Mouse (Mus musculus) liver, embryonic 15.5 days (tissue): ENCODE results near the gene Abl1. TPM values are rescaled to one million over a fixed set of nuclear protein-coding genes. Genes with fewer than 3 reads are reported as not detected.
A peak's percentile ranks its signal among the peaks of the same experiment; 100 is the strongest.

Experiments
- ATAC-seq: fragments of 200-750 bp; cut with Nextera tagmentation; 2 replicates; pipeline ENCODE4 v1.8.0; 2017; ENCODE audit warnings: moderate number of reproducible peaks, mild to moderate bottlenecking, moderate library complexity; ENCODE audit not compliant: insufficient read depth
- H3K27ac ChIP-seq: fragments of 300-500 bp; sonication (generic); replicated peaks from 2 replicates; pipeline ENCODE4 v1.5.1; 2015; ENCODE audit warnings: mild to moderate bottlenecking, inconsistent platforms
- H3K27me3 ChIP-seq: fragments of 300-500 bp; sonication (generic); 2 replicates; pipeline ENCODE4 v1.6.1; 2015; ENCODE audit warnings: mild to moderate bottlenecking, inconsistent platforms
- H3K36me3 ChIP-seq: fragments of 300-500 bp; sonication (generic); replicated peaks from 2 replicates; pipeline ENCODE4 v1.6.1; 2015; ENCODE audit warnings: moderate library complexity, mild to moderate bottlenecking, inconsistent platforms
- H3K4me1 ChIP-seq: fragments of 300-500 bp; sonication (generic); replicated peaks from 2 replicates; pipeline ENCODE4 v1.6.1; 2015; ENCODE audit warnings: inconsistent platforms
- H3K4me2 ChIP-seq: fragments of 300-500 bp; sonication (generic); 2 replicates; pipeline ENCODE4 v1.6.1; 2015; ENCODE audit warnings: moderate library complexity, mild to moderate bottlenecking, inconsistent platforms
- H3K4me3 ChIP-seq: fragments of 300-500 bp; sonication (generic); replicated peaks from 2 replicates; pipeline ENCODE4 v1.5.1; 2015; ENCODE audit warnings: mild to moderate bottlenecking, inconsistent platforms
- H3K9ac ChIP-seq: fragments of 300-500 bp; sonication (generic); 2 replicates; pipeline ENCODE4 v1.6.1; 2015; ENCODE audit warnings: moderate library complexity, mild to moderate bottlenecking, inconsistent platforms
- H3K9me3 ChIP-seq: fragments of 300-500 bp; sonication (generic); replicated peaks from 2 replicates; pipeline ENCODE4 v1.6.1; 2016; ENCODE audit warnings: inconsistent platforms
- WGBS: fragments of 180-500 bp; shearing (Covaris S2); methylation state at CpG from one replicate; pipeline ENCODE4 v1.1.7; 2015; ENCODE audit warnings: mixed read lengths; ENCODE audit not compliant: insufficient replicate concordance; 5-methylcytosine and 5-hydroxymethylcytosine counted together
- polyA plus RNA-seq: library from polyadenylated mRNA; unstranded; fragments of >200 nt; fragmentation: Nextera tagmentation; extraction: Ambion mirVana; gene quantifications from 2 replicates; pipeline ENCODE4 v1.2.1, GENCODE M21; 2015

Gene Abl1
- polyA plus RNA-seq, 1 experiment from 2014 or later = 5.9 TPM

GRCm38 (mm10) chr2:31828311-31828825 is 140.2 kb downstream of the Abl1 start:
- no peaks in the 10 kb centered on the region for H3K36me3 ChIP-seq
- H3K27me3 ChIP-seq = peaks cover 10% of the 10 kb centered on the region
- H3K4me1 ChIP-seq = no peaks in the 10 kb centered on the region
- H3K4me3 ChIP-seq = no peak overlapping the region
- no peaks in the 10 kb centered on the region for H3K9me3 ChIP-seq
- 31% methylated on average over 4 of the region's 4 CpGs for WGBS
- H3K4me2 ChIP-seq = no peak overlapping the region
- H3K27ac ChIP-seq = no peak overlapping the region
- H3K9ac ChIP-seq = no peak overlapping the region
- ATAC-seq = no peak

- H3K27me3 ChIP-seq = peaks cover 16% of the 10 kb centered on the region; the same call in 1 of the 2 replicates
- H3K9ac ChIP-seq = no peak overlapping the region
- no peaks in the 10 kb centered on the region for H3K4me1 ChIP-seq
- no peak overlapping the region for H3K4me3 ChIP-seq
- no peaks in the 10 kb centered on the region for H3K9me3 ChIP-seq
- ATAC-seq = no peak
- WGBS = 61% methylated on average over 10 of the region's 10 CpGs
- H3K27ac ChIP-seq = no peak overlapping the region
- H3K36me3 ChIP-seq = no peaks in the 10 kb centered on the region
- H3K4me2 ChIP-seq = no peak overlapping the region
Measured at GRCm38 (mm10) chr2:31836091-31836490, 147.9 kb downstream of the Abl1 start.

- Histone ChIP-seq H3K36me3 (no peaks in the 10 kb centered on the region), H3K4me3 (no peak overlapping the region), H3K9me3 (no peaks in the 10 kb centered on the region), H3K27me3 (peaks cover 23% of the 10 kb centered on the region), H3K4me1 (no peaks in the 10 kb centered on the region), H3K9ac (no peak overlapping the region), H3K4me2 (no peak overlapping the region), H3K27ac (no peak overlapping the region)
- 32% methylated on average over 6 of the region's 6 CpGs for WGBS
- ATAC-seq = no peak
Measured at GRCm38 (mm10) chr2:31836985-31837384, 148.8 kb downstream of the Abl1 start.

GRCm38 (mm10) chr2:31838868-31839267 is 150.7 kb downstream of the Abl1 start:
- Histone ChIP-seq H3K27me3 (peaks cover 39% of the 10 kb centered on the region), H3K27ac (no peak overlapping the region)
- WGBS = 44% methylated on average over 1 of the region's 1 CpGs

GRCm38 (mm10) chr2:31844729-31845136 is 156.6 kb downstream of the Abl1 start:
- Histone ChIP-seq H3K27me3 (peaks cover 78% of the 10 kb centered on the region), H3K27ac (no peak overlapping the region), H3K4me1 (peaks cover 16% of the 10 kb centered on the region), H3K36me3 (no peaks in the 10 kb centered on the region), H3K4me3 (no peak overlapping the region), H3K9me3 (no peaks in the 10 kb centered on the region), H3K4me2 (no peak overlapping the region), H3K9ac (no peak overlapping the region)
- WGBS = 10% methylated on average over 10 of the region's 10 CpGs
- no peak for ATAC-seq

More at GRCm38 (mm10) chr2:31838868-31839267, 150.7 kb downstream of the Abl1 start:
- Histone ChIP-seq H3K36me3 (no peaks in the 10 kb centered on the region), H3K9me3 (no peaks in the 10 kb centered on the region), H3K9ac (no peak overlapping the region), H3K4me3 (no peak overlapping the region), H3K4me1 (no peaks in the 10 kb centered on the region), H3K4me2 (no peak overlapping the region)
- ATAC-seq = no peak

- Histone ChIP-seq H3K27me3 (peaks cover 72% of the 10 kb centered on the region), H3K4me1 (peaks cover 20% of the 10 kb centered on the region), H3K4me2 (peak overlapping the region; percentile 66), H3K36me3 (no peaks in the 10 kb centered on the region), H3K9me3 (no peaks in the 10 kb centered on the region), H3K4me3 (peak overlapping the region; percentile 40), H3K27ac (no peak overlapping the region), H3K9ac (no peak overlapping the region)
- no peak for ATAC-seq
- WGBS = 2% methylated on average over 25 of the region's 26 CpGs
Measured at GRCm38 (mm10) chr2:31845512-31845895, 157.3 kb downstream of the Abl1 start.

- Histone ChIP-seq H3K27ac (no peak within 1 kb of the TSS), H3K36me3 (no peaks in the 10 kb centered on the region), H3K27me3 (peaks cover 67% of the 10 kb centered on the region), H3K4me1 (peaks cover 20% of the 10 kb centered on the region), H3K9me3 (no peaks in the 10 kb centered on the region), H3K4me2 (peak within 1 kb of the TSS; percentile 66), H3K9ac (no peak within 1 kb of the TSS), H3K4me3 (peak within 1 kb of the TSS; percentile 40)
- ATAC-seq = no peak
- WGBS = under 1% methylated on average over 86 of the region's 88 CpGs
Measured at GRCm38 (mm10) chr2:31845896-31846691, 157.9 kb downstream of the Abl1 start, which contains the start of gene Fibcd1. Gene Fibcd1 (minus strand): TSS chr2:31846005.

- Histone ChIP-seq H3K36me3 (no peaks in the 10 kb centered on the region), H3K4me3 (peak overlapping the region; percentile 40), H3K27me3 (peaks cover 60% of the 10 kb centered on the region), H3K27ac (no peak overlapping the region), H3K4me1 (peaks cover 20% of the 10 kb centered on the region), H3K4me2 (peak overlapping the region; percentile 66), H3K9ac (no peak overlapping the region), H3K9me3 (no peaks in the 10 kb centered on the region)
- ATAC-seq = no peak
- WGBS = 3% methylated on average over 35 of the region's 35 CpGs
Measured at GRCm38 (mm10) chr2:31846692-31847660, 158.8 kb downstream of the Abl1 start.

- H3K9me3 ChIP-seq = no peaks in the 10 kb centered on the region
- peaks cover 20% of the 10 kb centered on the region for H3K4me1 ChIP-seq
- H3K27ac ChIP-seq = no peak overlapping the region
- ATAC-seq = peak; percentile 53
- WGBS = 14% methylated on average over 6 of the region's 6 CpGs
- H3K9ac ChIP-seq = no peak overlapping the region
- H3K4me3 ChIP-seq = no peak overlapping the region
- no peaks in the 10 kb centered on the region for H3K36me3 ChIP-seq
- H3K27me3 ChIP-seq = peaks cover 53% of the 10 kb centered on the region
- H3K4me2 ChIP-seq = no peak overlapping the region
Measured at GRCm38 (mm10) chr2:31847908-31848307, 159.7 kb downstream of the Abl1 start.

GRCm38 (mm10) chr2:31850141-31850540 is 162.0 kb downstream of the Abl1 start:
- Histone ChIP-seq H3K36me3 (no peaks in the 10 kb centered on the region), H3K4me1 (peaks cover 31% of the 10 kb centered on the region), H3K27me3 (peaks cover 31% of the 10 kb centered on the region), H3K9me3 (no peaks in the 10 kb centered on the region), H3K9ac (no peak overlapping the region), H3K27ac (no peak overlapping the region), H3K4me2 (no peak overlapping the region), H3K4me3 (no peak overlapping the region)
- ATAC-seq = no peak
- 59% methylated on average over 12 of the region's 12 CpGs for WGBS
